Mouse (Mus musculus): ENCODE results near the gene Mlxip. TPM values are rescaled to one million over a fixed set of nuclear protein-coding genes. Genes with fewer than 3 reads are reported as not detected.

Mlxip gene
- polyA plus RNA-seq, 1 experiment from 2014 or later = 20.1 TPM

GRCm38 (mm10) chr5:123442283-123442682 is 47.7 kb downstream of the Mlxip start:
- H3K27me3 ChIP-seq = no peaks in the 10 kb centered on the region
- in situ Hi-C loops (cut with MboI; ENCODE audit: low pct_unique_long_range_greater_than_20kb) = loop anchor here (5.0 kb wide), 1 partner anchor 55 kb away; no protein-coding TSS in a partner anchor
- POLR2A ChIA-PET = interaction anchor here (1.4 kb wide), 1 partner anchor 21 kb away, joined by 4 read pairs; no protein-coding TSS in a partner anchor
- CTCF ChIA-PET = interaction anchor here (1.3 to 7.5 kb wide), 3 partner anchors 40 to 65 kb away, joined by 3 to 65 read pairs (median 3); no protein-coding TSS in a partner anchor
- ATAC-seq (no peak), DNase-seq (ENCODE audit: low read depth, low spot score) (no peak)
- no peak for TF ChIP-seq CTCF (IDR thresholded peaks at IDR 0.05)

GRCm38 (mm10) chr5:123444069-123444468 is 49.5 kb downstream of the Mlxip start:
- TF ChIP-seq CTCF (IDR thresholded peaks at IDR 0.05) = peak; percentile 96
- DNase-seq (ENCODE audit: low read depth, low spot score) (no peak), ATAC-seq (no peak)
- POLR2A ChIA-PET = interaction anchor here (1.9 kb wide), 1 partner anchor 52 kb away, joined by 4 read pairs; no protein-coding TSS in a partner anchor
- CTCF ChIA-PET = interaction anchor here (0.9 to 7.5 kb wide), 11 partner anchors 10 to 166 kb away, joined by 3 to 65 read pairs (median 4); no protein-coding TSS in a partner anchor
- H3K27me3 ChIP-seq = no peaks in the 10 kb centered on the region
- in situ Hi-C loops (cut with MboI; ENCODE audit: low pct_unique_long_range_greater_than_20kb) = loop anchor here (5.0 kb wide), 1 partner anchor 53 kb away; no protein-coding TSS in a partner anchor

GRCm38 (mm10) chr5:123444849-123445334 is 50.3 kb downstream of the Mlxip start:
- DNase-seq (ENCODE audit: low read depth, low spot score) (no peak), ATAC-seq (no peak)
- in situ Hi-C loops (cut with MboI; ENCODE audit: low pct_unique_long_range_greater_than_20kb) = loop anchor here (5.0 kb wide), 1 partner anchor 52 kb away; no protein-coding TSS in a partner anchor
- ChIA-PET CTCF (interaction anchor here (0.5 to 7.5 kb wide), 10 partner anchors 8 to 85 kb away, joined by 3 to 65 read pairs (median 4); no protein-coding TSS in a partner anchor), POLR2A (interaction anchor here (1.2 to 1.9 kb wide), 2 partner anchors 51 to 71 kb away, joined by 3 to 4 read pairs; no protein-coding TSS in a partner anchor)
- TF ChIP-seq CTCF (IDR thresholded peaks at IDR 0.05) = no peak
- H3K27me3 ChIP-seq = no peaks in the 10 kb centered on the region

GRCm38 (mm10) chr5:123451886-123452285 is 57.3 kb downstream of the Mlxip start:
- in situ Hi-C loops (cut with MboI; ENCODE audit: low pct_unique_long_range_greater_than_20kb) = no loop called here
- CTCF ChIA-PET = no interaction called here
- DNase-seq (ENCODE audit: low read depth, low spot score) = no peak
- no peak for TF ChIP-seq CTCF (IDR thresholded peaks at IDR 0.05)
- POLR2A ChIA-PET = no interaction called here
- ATAC-seq = no peak
- no peaks in the 10 kb centered on the region for H3K27me3 ChIP-seq

GRCm38 (mm10) chr5:123461420-123461819 is 66.8 kb downstream of the Mlxip start:
- ATAC-seq (no peak), DNase-seq (ENCODE audit: low read depth, low spot score) (no peak)
- no peaks in the 10 kb centered on the region for H3K27me3 ChIP-seq
- ChIA-PET CTCF (interaction anchor here (1.1 to 1.6 kb wide), 3 partner anchors 13 to 25 kb away, joined by 3 to 6 read pairs (median 5); no protein-coding TSS in a partner anchor), POLR2A (interaction anchor here (0.7 kb wide), 2 partner anchors 305 to 1384 kb away, joined by 3 to 4 read pairs; no protein-coding TSS in a partner anchor)
- in situ Hi-C loops (cut with MboI; ENCODE audit: low pct_unique_long_range_greater_than_20kb) = no loop called here
- TF ChIP-seq CTCF (IDR thresholded peaks at IDR 0.05) = no peak

- ATAC-seq (no peak), DNase-seq (ENCODE audit: low read depth, low spot score) (no peak)
- no peaks in the 10 kb centered on the region for H3K27me3 ChIP-seq
- TF ChIP-seq CTCF (IDR thresholded peaks at IDR 0.05) = no peak
- ChIA-PET POLR2A (no interaction called here), CTCF (no interaction called here)
- in situ Hi-C loops (cut with MboI; ENCODE audit: low pct_unique_long_range_greater_than_20kb) = no loop called here
Measured at GRCm38 (mm10) chr5:123464638-123465037, 70.0 kb downstream of the Mlxip start.

GRCm38 (mm10) chr5:123470784-123471400 is 76.3 kb downstream of the Mlxip start:
- ChIA-PET CTCF (interaction anchor here (1.4 kb wide), 1 partner anchor 24 kb away, joined by 3 read pairs; no protein-coding TSS in a partner anchor), POLR2A (interaction anchor here (2.0 kb wide), 1 partner anchor 12 kb away, joined by 4 read pairs; no protein-coding TSS in a partner anchor)
- DNase-seq (ENCODE audit: low read depth, low spot score) (no peak), ATAC-seq (no peak)
- in situ Hi-C loops (cut with MboI; ENCODE audit: low pct_unique_long_range_greater_than_20kb) = no loop called here
- H3K27me3 ChIP-seq = no peaks in the 10 kb centered on the region
- TF ChIP-seq CTCF (IDR thresholded peaks at IDR 0.05) = no peak

- no peak for ATAC-seq
- ChIA-PET CTCF (interaction anchor here (1.3 to 1.9 kb wide), 2 partner anchors 12 to 26 kb away, joined by 3 to 7 read pairs; no protein-coding TSS in a partner anchor), POLR2A (no interaction called here)
- H3K27me3 ChIP-seq = no peaks in the 10 kb centered on the region
- no peak for TF ChIP-seq CTCF (IDR thresholded peaks at IDR 0.05)
- in situ Hi-C loops (cut with MboI; ENCODE audit: low pct_unique_long_range_greater_than_20kb) = no loop called here
- DNase-seq (ENCODE audit: low read depth, low spot score) = no peak
Measured at GRCm38 (mm10) chr5:123473817-123474216, 79.2 kb downstream of the Mlxip start.

- CTCF ChIA-PET = no interaction called here
- no peak for ATAC-seq
- no peak for TF ChIP-seq CTCF (IDR thresholded peaks at IDR 0.05)
Measured at GRCm38 (mm10) chr5:123487659-123488395, 93.2 kb downstream of the Mlxip start.

GRCm38 (mm10) chr5:123489112-123489785 is 94.7 kb downstream of the Mlxip start, which contains the start of the genes Lrrc43 and Il31:
Gene Lrrc43 (plus strand): TSS chr5:123489305.
Gene Il31 (minus strand): TSS chr5:123489489.
- ATAC-seq = no peak
- POLR2A ChIA-PET = interaction anchor here (0.7 kb wide), 1 partner anchor 97 kb away, joined by 5 read pairs; no protein-coding TSS in a partner anchor

More at GRCm38 (mm10) chr5:123487659-123488395, 93.2 kb downstream of the Mlxip start:
- POLR2A ChIA-PET = no interaction called here
- in situ Hi-C loops (cut with MboI; ENCODE audit: low pct_unique_long_range_greater_than_20kb) = no loop called here
- peaks cover 45% of the 10 kb centered on the region for H3K27me3 ChIP-seq
- DNase-seq (ENCODE audit: low read depth, low spot score) = no peak

More at GRCm38 (mm10) chr5:123489112-123489785, 94.7 kb downstream of the Mlxip start, which contains the start of the genes Lrrc43 and Il31:
- DNase-seq (ENCODE audit: low read depth, low spot score) = no peak
- in situ Hi-C loops (cut with MboI; ENCODE audit: low pct_unique_long_range_greater_than_20kb) = no loop called here
- CTCF ChIA-PET = interaction anchor here (0.8 kb wide), 1 partner anchor 10 kb away, joined by 3 read pairs; no protein-coding TSS in a partner anchor
- TF ChIP-seq CTCF (IDR thresholded peaks at IDR 0.05) = no peak
- H3K27me3 ChIP-seq = peaks cover 40% of the 10 kb centered on the region
